Mouse (Mus musculus): ENCODE data around the gene Ywhae. TPM values are rescaled to one million over a fixed set of nuclear protein-coding genes. Genes with fewer than 3 reads are reported as not detected.
A peak's percentile ranks its signal among the peaks of the same experiment; 100 is the strongest.

Gene Ywhae
- polyA plus RNA-seq, 1 experiment from 2014 or later: 1,349 TPM

GRCm38 (mm10) chr11:75741615-75742014, 8.9 kb downstream of the Ywhae start:
- Histone ChIP-seq H3K36me3 (replicated peaks) (no peaks in the 10 kb centered on the region), H3K4me3 (no peak overlapping the region), H3K4me1 (peaks cover 44% of the 10 kb centered on the region), H3K4me2 (no peak overlapping the region), H3K27ac (no peak overlapping the region), H3K27me3 (replicated peaks) (no peaks in the 10 kb centered on the region), H3K9ac (no peak overlapping the region), H3K9me3 (no peaks in the 10 kb centered on the region)
- ATAC-seq (replicated peaks): no peak
- WGBS: 82% methylated on average over 3 of the region's 3 CpGs

- Histone ChIP-seq H3K4me1 (peaks cover 48% of the 10 kb centered on the region), H3K4me2 (no peak overlapping the region), H3K36me3 (replicated peaks) (0 out of 2 replicates have a peak, but pooled peaks cover 3% of the 10 kb centered on the region), H3K9ac (no peak overlapping the region), H3K4me3 (no peak overlapping the region), H3K27me3 (replicated peaks) (no peaks in the 10 kb centered on the region), H3K27ac (no peak overlapping the region), H3K9me3 (no peaks in the 10 kb centered on the region)
- 96% methylated on average over 3 of the region's 3 CpGs for WGBS
- no peak for ATAC-seq (replicated peaks)
Measured at GRCm38 (mm10) chr11:75744761-75745160, 12.1 kb downstream of the Ywhae start.

GRCm38 (mm10) chr11:75750537-75750936, 17.9 kb downstream of the Ywhae start:
- 56% methylated on average over 1 of the region's 1 CpGs for WGBS
- Histone ChIP-seq H3K4me2 (no peak overlapping the region), H3K27ac (no peak overlapping the region), H3K9ac (no peak overlapping the region), H3K36me3 (replicated peaks) (0 out of 2 replicates have a peak, but pooled peaks cover 3% of the 10 kb centered on the region), H3K4me1 (peaks cover 51% of the 10 kb centered on the region), H3K9me3 (no peaks in the 10 kb centered on the region), H3K4me3 (no peak overlapping the region), H3K27me3 (replicated peaks) (no peaks in the 10 kb centered on the region)
- no peak for ATAC-seq (replicated peaks)

GRCm38 (mm10) chr11:75751082-75751481, 18.4 kb downstream of the Ywhae start:
- Histone ChIP-seq H3K4me2 (no peak overlapping the region), H3K9me3 (no peaks in the 10 kb centered on the region), H3K27me3 (replicated peaks) (no peaks in the 10 kb centered on the region), H3K9ac (no peak overlapping the region), H3K4me3 (no peak overlapping the region), H3K36me3 (replicated peaks) (peaks cover 7% of the 10 kb centered on the region; the same call in 1 of the 2 replicates), H3K27ac (no peak overlapping the region), H3K4me1 (peaks cover 49% of the 10 kb centered on the region)
- ATAC-seq (replicated peaks): no peak
- WGBS: 77% methylated on average over 4 of the region's 4 CpGs

GRCm38 (mm10) chr11:75756687-75757086, 24.0 kb downstream of the Ywhae start:
- ATAC-seq (replicated peaks): no peak
- no peak overlapping the region for H3K4me3 ChIP-seq
- H3K9ac ChIP-seq: no peak overlapping the region
- H3K9me3 ChIP-seq: no peaks in the 10 kb centered on the region
- WGBS: 90% methylated on average over 8 of the region's 8 CpGs
- peaks cover 38% of the 10 kb centered on the region for H3K36me3 ChIP-seq (replicated peaks)
- peaks cover 7% of the 10 kb centered on the region for H3K4me1 ChIP-seq
- no peak overlapping the region for H3K27ac ChIP-seq
- H3K4me2 ChIP-seq: no peak overlapping the region
- no peaks in the 10 kb centered on the region for H3K27me3 ChIP-seq (replicated peaks)

GRCm38 (mm10) chr11:75758553-75758952, 25.9 kb downstream of the Ywhae start:
- Histone ChIP-seq H3K4me2 (no peak overlapping the region), H3K27ac (no peak overlapping the region), H3K27me3 (replicated peaks) (no peaks in the 10 kb centered on the region), H3K36me3 (replicated peaks) (peaks cover 38% of the 10 kb centered on the region), H3K9ac (no peak overlapping the region), H3K4me3 (no peak overlapping the region), H3K4me1 (peaks cover 4% of the 10 kb centered on the region), H3K9me3 (no peaks in the 10 kb centered on the region)
- 95% methylated on average over 1 of the region's 1 CpGs for WGBS
- ATAC-seq (replicated peaks): no peak

DNA sequence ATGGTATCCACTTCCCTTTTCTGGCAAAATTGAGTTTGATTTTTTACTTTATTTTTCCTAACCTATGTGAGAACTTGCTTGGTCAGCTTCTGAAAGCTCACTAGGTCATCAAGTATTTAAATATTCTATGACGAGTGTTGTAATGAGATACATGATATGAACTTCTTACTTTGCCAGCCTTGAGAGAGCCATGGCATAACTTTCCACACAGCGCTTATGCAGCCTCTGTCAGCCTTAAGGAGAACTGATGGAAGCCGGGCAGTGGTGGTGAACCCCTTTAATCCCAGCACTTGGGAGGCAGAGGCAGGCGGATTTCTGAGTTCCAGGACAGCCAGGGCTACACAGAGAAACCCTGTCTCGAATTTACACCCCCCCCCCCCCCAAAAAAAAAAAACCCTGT, 28.1 kb downstream of the Ywhae start:
- H3K4me3 ChIP-seq: no peak overlapping the region
- no peaks in the 10 kb centered on the region for H3K4me1 ChIP-seq
- no peaks in the 10 kb centered on the region for H3K9me3 ChIP-seq
- H3K9ac ChIP-seq: no peak overlapping the region
- H3K27ac ChIP-seq: no peak overlapping the region
- peaks cover 51% of the 10 kb centered on the region for H3K36me3 ChIP-seq (replicated peaks)
- WGBS: 96% methylated on average over 5 of the region's 5 CpGs
- ATAC-seq (replicated peaks): no peak
- H3K27me3 ChIP-seq (replicated peaks): no peaks in the 10 kb centered on the region
- no peak overlapping the region for H3K4me2 ChIP-seq

DNA sequence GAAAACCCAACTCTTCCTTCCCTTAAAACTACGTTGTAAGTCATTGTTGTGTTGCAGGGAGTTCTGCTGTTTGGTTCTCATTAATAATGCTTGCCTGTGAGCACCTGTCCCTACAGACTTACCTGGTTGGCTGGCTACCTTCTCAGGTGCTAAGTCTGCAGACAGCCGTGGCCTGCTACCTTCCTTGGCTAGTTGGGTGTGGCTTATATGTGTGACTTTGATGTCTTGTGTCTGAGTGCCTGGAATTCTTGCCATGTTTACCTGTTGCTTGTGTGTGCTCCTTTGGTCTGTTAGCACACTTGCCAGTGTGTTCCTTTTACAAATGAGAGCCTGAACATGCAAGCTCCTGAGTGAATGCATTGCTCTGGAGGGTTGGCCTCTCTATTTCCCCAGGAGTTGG, 30.0 kb downstream of the Ywhae start:
- H3K9ac ChIP-seq: no peak overlapping the region
- no peak overlapping the region for H3K4me2 ChIP-seq
- no peak overlapping the region for H3K4me3 ChIP-seq
- H3K9me3 ChIP-seq: no peaks in the 10 kb centered on the region
- peaks cover 48% of the 10 kb centered on the region for H3K36me3 ChIP-seq (replicated peaks)
- H3K27ac ChIP-seq: no peak overlapping the region
- ATAC-seq (replicated peaks): no peak
- H3K27me3 ChIP-seq (replicated peaks): no peaks in the 10 kb centered on the region
- H3K4me1 ChIP-seq: no peaks in the 10 kb centered on the region
- WGBS: 87% methylated on average over 2 of the region's 2 CpGs

DNA sequence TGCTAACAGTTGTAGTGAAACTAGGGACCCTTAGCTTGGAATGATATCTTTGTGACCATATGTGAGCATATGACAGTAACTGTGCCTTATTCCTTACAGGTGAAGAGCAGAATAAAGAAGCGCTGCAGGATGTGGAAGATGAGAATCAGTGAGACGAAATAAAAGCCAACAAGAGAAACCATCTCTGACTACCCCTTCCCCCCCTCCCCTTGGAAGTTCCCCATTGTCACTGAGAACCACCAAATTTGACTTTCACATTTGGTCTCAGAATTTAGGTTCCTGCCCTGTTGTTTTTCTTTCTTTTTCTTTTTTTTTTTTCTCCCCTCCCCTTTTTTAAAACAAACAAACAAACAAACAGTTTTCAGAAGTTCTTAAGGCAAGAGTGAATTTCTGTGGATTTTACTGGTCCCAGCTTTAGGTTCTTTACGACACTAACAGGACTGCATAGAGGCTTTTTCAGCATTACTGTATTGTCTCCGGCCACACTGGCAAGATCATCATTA, 31.9 kb downstream of the Ywhae start:
- Histone ChIP-seq H3K4me3 (no peak overlapping the region), H3K27ac (no peak overlapping the region), H3K4me1 (peaks cover 4% of the 10 kb centered on the region), H3K9ac (no peak overlapping the region), H3K9me3 (no peaks in the 10 kb centered on the region), H3K36me3 (replicated peaks) (peaks cover 40% of the 10 kb centered on the region), H3K4me2 (no peak overlapping the region), H3K27me3 (replicated peaks) (no peaks in the 10 kb centered on the region)
- ATAC-seq (replicated peaks): no peak
- 80% methylated on average over 4 of the region's 4 CpGs for WGBS

GRCm38 (mm10) chr11:75765161-75765560, 32.5 kb downstream of the Ywhae start:
- Histone ChIP-seq H3K4me2 (no peak overlapping the region), H3K36me3 (replicated peaks) (peaks cover 34% of the 10 kb centered on the region), H3K4me1 (peaks cover 7% of the 10 kb centered on the region), H3K9ac (no peak overlapping the region), H3K4me3 (no peak overlapping the region), H3K27ac (no peak overlapping the region), H3K9me3 (no peaks in the 10 kb centered on the region), H3K27me3 (replicated peaks) (no peaks in the 10 kb centered on the region)
- WGBS: 90% methylated on average over 8 of the region's 8 CpGs
- no peak for ATAC-seq (replicated peaks)

DNA sequence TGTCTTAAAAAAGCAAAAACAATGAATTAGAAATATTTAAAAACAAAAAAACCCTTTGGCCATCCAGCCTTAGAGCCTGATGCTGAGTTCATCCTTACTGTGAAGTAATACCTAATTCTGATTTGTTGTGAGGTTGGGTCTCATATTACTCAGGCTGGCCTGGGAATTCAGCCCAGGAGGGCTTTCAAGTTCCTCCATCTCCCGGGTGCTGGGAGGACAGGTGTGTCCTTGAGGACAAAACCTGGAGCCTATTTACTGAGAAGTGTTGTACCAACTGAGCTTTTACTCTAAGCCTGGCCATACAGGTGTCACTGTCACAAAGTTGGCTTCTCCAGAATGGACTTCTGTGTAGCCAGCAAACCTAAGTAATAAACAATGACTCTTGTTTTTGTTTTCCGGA, 34.3 kb downstream of the Ywhae start:
- H3K27me3 ChIP-seq (replicated peaks): no peaks in the 10 kb centered on the region
- peaks cover 29% of the 10 kb centered on the region for H3K36me3 ChIP-seq (replicated peaks)
- H3K9ac ChIP-seq: no peak overlapping the region
- H3K4me3 ChIP-seq: no peak overlapping the region
- peaks cover 7% of the 10 kb centered on the region for H3K4me1 ChIP-seq
- 77% methylated on average over 2 of the region's 2 CpGs for WGBS
- H3K9me3 ChIP-seq: no peaks in the 10 kb centered on the region
- no peak for ATAC-seq (replicated peaks)
- no peak overlapping the region for H3K4me2 ChIP-seq
- no peak overlapping the region for H3K27ac ChIP-seq

DNA sequence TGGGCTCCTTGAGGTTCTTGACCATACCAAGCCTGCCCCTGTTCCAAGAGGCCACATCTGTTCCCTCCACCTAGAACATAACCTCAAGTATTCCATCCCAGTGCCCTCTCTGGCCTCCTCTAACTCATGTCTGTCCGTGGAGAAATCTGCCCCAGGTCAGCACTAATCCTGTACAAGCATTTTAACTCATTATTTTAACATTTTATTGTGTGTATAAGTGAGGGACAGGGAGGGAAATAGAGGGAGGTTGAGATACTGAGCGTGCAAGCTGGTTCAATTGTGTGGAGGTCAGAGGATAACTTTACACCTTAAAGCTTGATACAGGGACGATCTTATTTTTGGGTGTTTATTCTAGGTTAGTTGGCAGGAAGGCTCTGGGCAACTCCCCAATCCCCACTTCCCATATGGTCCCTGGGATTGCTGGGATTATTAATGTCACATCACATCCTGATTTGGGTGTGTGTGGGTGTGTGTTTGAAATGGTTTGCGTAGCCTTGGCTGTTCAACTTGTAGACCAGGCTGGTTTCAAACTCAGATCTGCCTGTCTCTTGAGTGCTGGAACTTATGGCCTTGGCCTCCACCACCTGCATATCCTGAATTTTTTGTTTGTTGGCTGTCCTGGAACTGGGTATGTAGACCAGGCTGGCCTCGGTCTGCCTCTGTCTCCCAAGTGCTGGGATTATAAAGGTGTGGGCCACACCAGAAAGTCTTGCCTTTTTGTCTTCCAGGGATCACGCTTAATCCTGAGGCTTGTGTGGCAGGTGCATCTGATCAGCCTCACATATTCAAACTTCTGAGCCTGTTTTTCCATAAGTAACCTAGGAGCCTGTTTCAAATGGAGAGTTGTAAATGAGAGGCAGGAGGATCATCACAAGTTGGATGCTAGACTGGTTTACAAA, 35.7 kb downstream of the Ywhae start:
- peaks cover 7% of the 10 kb centered on the region for H3K4me1 ChIP-seq
- H3K9me3 ChIP-seq: no peaks in the 10 kb centered on the region
- H3K27me3 ChIP-seq (replicated peaks): no peaks in the 10 kb centered on the region
- no peak overlapping the region for H3K9ac ChIP-seq
- H3K4me2 ChIP-seq: no peak overlapping the region
- 0 out of 2 replicates have a peak, but pooled peaks have one; percentile 18 for ATAC-seq (replicated peaks)
- 52% methylated on average over 6 of the region's 6 CpGs for WGBS
- H3K36me3 ChIP-seq (replicated peaks): peaks cover 29% of the 10 kb centered on the region
- no peak overlapping the region for H3K4me3 ChIP-seq
- no peak overlapping the region for H3K27ac ChIP-seq

DNA sequence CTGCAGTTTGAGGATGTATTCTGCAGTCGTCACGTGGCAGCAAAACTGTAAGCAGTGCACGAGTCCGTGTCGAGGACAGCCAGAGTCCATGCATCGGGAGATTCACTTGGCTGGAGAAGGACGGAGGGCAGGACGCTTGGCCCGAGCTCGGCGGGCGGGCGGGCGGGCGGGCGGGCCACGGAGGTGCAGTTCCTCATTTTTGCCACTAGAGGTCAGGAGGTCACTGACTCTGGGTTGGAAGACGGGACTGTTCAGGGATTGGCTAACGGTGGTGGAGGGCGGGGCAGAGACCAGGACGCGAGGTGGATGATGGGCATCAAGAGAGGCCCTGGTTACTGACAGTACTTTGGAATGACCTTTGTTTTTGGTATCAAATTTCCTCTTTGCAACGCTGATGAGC, 36.5 kb downstream of the Ywhae start:
- Histone ChIP-seq H3K4me3 (no peak overlapping the region), H3K27ac (no peak overlapping the region), H3K27me3 (replicated peaks) (no peaks in the 10 kb centered on the region), H3K4me1 (peaks cover 7% of the 10 kb centered on the region), H3K9me3 (no peaks in the 10 kb centered on the region), H3K4me2 (peak overlapping the region; percentile 40), H3K9ac (no peak overlapping the region), H3K36me3 (replicated peaks) (peaks cover 29% of the 10 kb centered on the region)
- peak; percentile 92 for ATAC-seq (replicated peaks)
- WGBS: under 1% methylated on average over 23 of the region's 23 CpGs

All from midbrain, embryonic 15.5 days (tissue).